Mouse (Mus musculus) liver, embryonic 14.5 days (tissue): ENCODE measurements around the gene Fndc7. TPM values are rescaled to one million over a fixed set of nuclear protein-coding genes. Genes with fewer than 3 reads are reported as not detected.
A peak's percentile ranks its signal among the peaks of the same experiment; 100 is the strongest.

Experiments
- ATAC-seq: fragments of 200-750 bp; cut with Nextera tagmentation; 2 replicates; pipeline ENCODE4 v1.8.0; 2017; ENCODE audit warnings: moderate number of reproducible peaks, mild to moderate bottlenecking, moderate library complexity; ENCODE audit not compliant: insufficient read depth
- DNase-seq, 3 experiments: peaks; one replicate each; pipeline ENCODE4 v3.0.0-alpha.2; 2012 to 2013; ENCODE audit warnings: low read depth in 3 of 3, low spot score in 3 of 3
- H3K27ac ChIP-seq: fragments of 300-500 bp; sonication (generic); 2 replicates; pipeline ENCODE4 v1.5.1; 2014; ENCODE audit warnings: moderate library complexity, mild to moderate bottlenecking, control low read depth, inconsistent platforms
- H3K27me3 ChIP-seq: fragments of 300-500 bp; sonication (generic); 2 replicates; pipeline ENCODE4 v1.6.1; 2014; ENCODE audit warnings: mild to moderate bottlenecking, low read length, moderate library complexity; ENCODE audit not compliant: control insufficient read depth, insufficient read depth
- H3K36me3 ChIP-seq: fragments of 300-500 bp; sonication (generic); replicated peaks from 2 replicates; pipeline ENCODE4 v1.6.1; 2014; ENCODE audit warnings: low read depth; ENCODE audit not compliant: control insufficient read depth, insufficient read depth
- H3K4me1 ChIP-seq, 2 experiments: fragments of 200-500 bp in 1 of 2; fragments of 300-500 bp in 1 of 2; sonication (generic) in 1 of 2; replicated peaks; 2 replicates each; pipeline ENCODE4 v1.6.1; 2012 to 2014; ENCODE audit warnings: antibody characterized with exemption in 1 of 2, inconsistent platforms in 1 of 2, low read length in 1 of 2; ENCODE audit not compliant: control insufficient read depth in 2 of 2, insufficient read depth in 2 of 2
- H3K4me2 ChIP-seq: fragments of 300-500 bp; sonication (generic); 2 replicates; pipeline ENCODE4 v1.6.1; 2014; ENCODE audit warnings: low read depth, mild to moderate bottlenecking, control low read depth, moderate library complexity
- H3K4me3 ChIP-seq, 2 experiments: fragments of 200-500 bp in 1 of 2; fragments of 300-500 bp in 1 of 2; sonication (generic) in 1 of 2; 2 replicates each; pipeline ENCODE4 v1.5.1; 2012 to 2014; ENCODE audit warnings: low read depth in 2 of 2, low read length in 2 of 2, mild to moderate bottlenecking in 2 of 2, control low read depth in 1 of 2, inconsistent platforms in 1 of 2, moderate library complexity in 1 of 2; ENCODE audit not compliant: insufficient read depth in 1 of 2
- H3K9ac ChIP-seq: fragments of 300-500 bp; sonication (generic); replicated peaks from 2 replicates; pipeline ENCODE4 v1.6.1; 2014; ENCODE audit warnings: mild to moderate bottlenecking, control low read depth, moderate library complexity
- H3K9me3 ChIP-seq: fragments of 300-500 bp; sonication (generic); 2 replicates; pipeline ENCODE4 v1.6.1; 2016; ENCODE audit warnings: low read length, mixed read lengths; ENCODE audit not compliant: control insufficient read depth
- CTCF ChIP-seq: IDR thresholded peaks from 2 replicates; pipeline ENCODE4 v1.5.1; 2016; ENCODE audit warnings: antibody characterized with exemption, low read depth, control low read depth
- EP300 ChIP-seq: IDR thresholded peaks from 2 replicates; pipeline ENCODE4 v1.6.1; 2016; ENCODE audit warnings: antibody characterized with exemption, low read depth
- WGBS: fragments of 180-500 bp; shearing (Covaris S2); extraction: QIAGEN DNeasy Blood & Tissue Kit; methylation state at CpG from one replicate; pipeline ENCODE4 v1.1.7; 2014; ENCODE audit not compliant: insufficient replicate concordance; 5-methylcytosine and 5-hydroxymethylcytosine counted together
- polyA plus RNA-seq, 2 experiments: library from polyadenylated mRNA; depleted of rRNA in 1 of 2; stranded (reverse) in 1 of 2; unstranded in 1 of 2; fragments of >200 nt; fragmentation: Nextera tagmentation in 1 of 2; extraction: Ambion mirVana in 1 of 2; gene quantifications; 2 replicates each; pipeline versions ENCODE4 v1.2.1 to v1.2.3; 2012 to 2014

Fndc7 gene
- polyA plus RNA-seq, 2 experiments = not detected

DNA sequence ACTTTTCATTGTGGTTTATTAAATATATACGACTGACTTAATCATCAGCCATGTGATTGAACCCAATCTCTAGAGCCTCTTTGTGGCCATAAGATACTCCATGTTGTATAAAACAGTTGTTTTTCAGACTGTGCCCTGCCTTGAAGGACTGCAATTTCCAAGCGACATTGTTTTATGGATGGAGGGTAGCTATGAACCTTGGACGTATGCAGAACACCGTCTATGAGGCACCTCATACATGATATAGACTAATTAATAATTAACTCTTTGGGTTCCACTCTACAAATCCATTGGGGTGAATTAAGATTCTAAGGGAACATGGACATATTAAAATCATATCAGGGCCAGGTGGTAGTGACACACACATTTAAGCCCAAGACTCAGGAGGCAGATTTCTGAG lies 35.9 kb upstream of the Fndc7 start:
- WGBS = 63% methylated on average over 4 of the region's 4 CpGs
- TF ChIP-seq CTCF = no peak
- TF ChIP-seq EP300 = no peak
- H3K9me3 ChIP-seq = no peaks in the 10 kb centered on the region
- no peak overlapping the region for H3K9ac ChIP-seq
- no peak overlapping the region for H3K4me2 ChIP-seq
- H3K27ac ChIP-seq = no peak overlapping the region
- peaks cover 17 to 21% of the 10 kb centered on the region in 2 experiments for H3K4me1 ChIP-seq
- no peaks in the 10 kb centered on the region for H3K27me3 ChIP-seq
- ATAC-seq = no peak
- no peak for DNase-seq
- no peak overlapping the region for H3K4me3 ChIP-seq
- no peaks in the 10 kb centered on the region for H3K36me3 ChIP-seq

DNA sequence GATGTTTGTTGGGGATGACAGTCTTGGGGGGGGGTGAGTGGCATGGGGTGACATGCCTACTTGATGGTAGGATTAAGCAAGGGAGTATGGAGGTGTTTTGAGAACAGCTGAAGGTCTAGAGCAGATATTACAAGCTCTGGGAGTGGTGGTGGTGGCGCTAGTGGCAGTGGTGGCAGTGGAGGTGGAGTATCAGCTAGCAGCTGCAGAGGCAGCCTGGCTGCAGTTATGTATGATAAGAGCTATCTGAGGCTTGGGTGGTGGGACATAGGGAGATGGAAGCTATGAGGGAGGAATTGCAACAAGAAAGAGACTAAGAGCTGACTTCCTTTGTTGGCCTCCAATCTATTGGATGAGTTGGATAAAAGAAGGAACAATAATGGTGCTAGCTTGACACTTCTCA lies 32.0 kb upstream of the Fndc7 start:
- peak; percentile 95 for ATAC-seq
- Histone ChIP-seq H3K9me3 (no peaks in the 10 kb centered on the region), H3K4me1 (peaks cover 17 to 30% of the 10 kb centered on the region in 2 experiments), H3K9ac (no peak overlapping the region; the same call in 1 of the 2 replicates), H3K27me3 (no peaks in the 10 kb centered on the region), H3K36me3 (no peaks in the 10 kb centered on the region), H3K4me2 (peak overlapping the region; percentile 37), H3K27ac (peak overlapping the region; percentile 58), H3K4me3 (no peak overlapping the region)
- 17% methylated on average over 1 of the region's 1 CpGs for WGBS
- peak in 2 of 3 experiments; percentile 46 to 53 for DNase-seq
- peak; percentile 30; the same call in 1 of the 2 replicates for TF ChIP-seq CTCF
- TF ChIP-seq EP300 = peak; percentile 79

DNA sequence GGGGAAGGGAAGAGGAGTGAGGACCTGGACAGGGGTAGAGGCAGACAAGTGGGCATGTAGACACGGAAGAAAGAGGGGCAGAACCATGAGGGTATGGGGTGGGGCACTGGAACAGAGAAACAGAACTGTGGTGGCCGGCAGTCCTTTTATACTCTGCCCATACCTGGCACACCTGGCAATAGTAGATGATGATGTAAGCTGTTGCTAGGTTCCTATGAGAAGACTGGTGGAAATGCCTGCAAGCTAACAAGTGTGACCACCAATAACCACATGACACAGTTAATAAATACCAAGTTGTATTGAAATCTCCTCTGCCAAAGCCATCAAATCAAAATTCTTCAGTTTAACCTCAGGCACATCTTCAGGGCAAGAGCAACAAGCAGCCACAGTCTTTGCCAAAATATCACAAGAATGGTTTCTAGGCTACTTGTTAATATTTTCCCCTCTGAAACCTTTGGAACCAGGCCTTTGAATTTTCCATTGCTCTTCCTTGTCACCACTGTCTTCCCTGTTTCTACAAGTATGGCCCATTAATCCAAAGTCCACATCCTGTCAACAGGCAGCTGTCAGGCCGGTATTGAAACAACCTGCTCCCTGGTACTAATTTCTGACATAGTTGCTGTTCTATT lies 30.7 kb upstream of the Fndc7 start:
- no peak for TF ChIP-seq CTCF
- no peak for TF ChIP-seq EP300
- peaks cover 17 to 35% of the 10 kb centered on the region in 2 experiments for H3K4me1 ChIP-seq
- DNase-seq (no peak), ATAC-seq (no peak)
- WGBS = 78% methylated on average over 3 of the region's 3 CpGs
- H3K4me2 ChIP-seq = no peak overlapping the region
- no peaks in the 10 kb centered on the region for H3K27me3 ChIP-seq
- H3K27ac ChIP-seq = no peak overlapping the region
- H3K4me3 ChIP-seq = no peak overlapping the region
- no peak overlapping the region for H3K9ac ChIP-seq
- no peaks in the 10 kb centered on the region for H3K9me3 ChIP-seq
- no peaks in the 10 kb centered on the region for H3K36me3 ChIP-seq

DNA sequence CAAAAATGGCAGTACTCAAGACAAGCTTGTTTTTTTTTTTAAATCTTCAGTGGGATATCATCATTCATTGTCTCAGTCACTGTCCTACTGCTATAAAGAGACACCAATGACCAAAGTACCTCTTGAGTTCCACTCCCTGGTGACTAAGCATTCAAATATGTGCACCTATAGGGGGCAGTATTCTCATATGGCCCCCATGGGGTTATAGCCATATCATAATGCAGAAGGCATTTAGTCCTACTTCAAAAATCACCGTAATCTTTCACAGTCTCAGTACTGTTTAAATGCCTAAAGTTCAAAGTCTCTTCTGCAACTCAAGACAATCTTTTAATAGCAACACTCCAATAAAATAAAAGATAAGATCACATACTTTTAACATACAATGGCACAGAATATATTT lies 29.0 kb upstream of the Fndc7 start:
- Histone ChIP-seq H3K9ac (no peak overlapping the region), H3K9me3 (no peaks in the 10 kb centered on the region), H3K36me3 (no peaks in the 10 kb centered on the region), H3K4me2 (no peak overlapping the region), H3K4me3 (no peak overlapping the region), H3K4me1 (peaks cover 17 to 35% of the 10 kb centered on the region in 2 experiments), H3K27me3 (no peaks in the 10 kb centered on the region), H3K27ac (no peak overlapping the region)
- peak; percentile 25; the same call in 1 of the 2 replicates for TF ChIP-seq CTCF
- TF ChIP-seq EP300 = no peak
- 87% methylated on average over 1 of the region's 1 CpGs for WGBS
- no peak for DNase-seq
- no peak for ATAC-seq

DNA sequence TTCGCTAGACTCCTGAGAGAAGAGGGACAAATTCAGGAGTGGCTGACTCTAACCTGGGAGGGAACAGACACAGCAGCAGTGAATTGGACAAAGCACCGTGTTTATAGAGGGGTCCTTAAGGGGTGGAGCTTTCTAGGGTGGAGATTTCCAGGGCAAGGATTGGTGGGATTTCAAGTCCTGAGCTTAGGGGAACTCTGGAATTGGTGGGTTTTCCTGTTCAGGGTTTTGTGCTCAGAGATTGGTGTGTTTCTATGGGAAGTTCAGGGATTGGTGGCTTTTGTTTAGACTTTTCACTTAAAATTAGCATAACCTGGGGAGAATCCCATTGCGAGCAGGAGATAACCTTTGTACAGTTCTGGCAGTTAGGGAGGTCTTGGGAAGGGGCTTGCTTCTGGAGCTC lies 28.2 kb upstream of the Fndc7 start:
- Histone ChIP-seq H3K36me3 (no peaks in the 10 kb centered on the region), H3K4me2 (no peak overlapping the region), H3K4me1 (peaks cover 17 to 35% of the 10 kb centered on the region in 2 experiments), H3K27ac (no peak overlapping the region), H3K27me3 (no peaks in the 10 kb centered on the region), H3K4me3 (no peak overlapping the region), H3K9ac (no peak overlapping the region), H3K9me3 (no peaks in the 10 kb centered on the region)
- ATAC-seq = no peak
- DNase-seq = no peak
- TF ChIP-seq EP300 = no peak
- WGBS = 57% methylated on average over 3 of the region's 3 CpGs
